Mouse (Mus musculus): ENCODE results near the gene Lamp1.

Gene Lamp1

DNA sequence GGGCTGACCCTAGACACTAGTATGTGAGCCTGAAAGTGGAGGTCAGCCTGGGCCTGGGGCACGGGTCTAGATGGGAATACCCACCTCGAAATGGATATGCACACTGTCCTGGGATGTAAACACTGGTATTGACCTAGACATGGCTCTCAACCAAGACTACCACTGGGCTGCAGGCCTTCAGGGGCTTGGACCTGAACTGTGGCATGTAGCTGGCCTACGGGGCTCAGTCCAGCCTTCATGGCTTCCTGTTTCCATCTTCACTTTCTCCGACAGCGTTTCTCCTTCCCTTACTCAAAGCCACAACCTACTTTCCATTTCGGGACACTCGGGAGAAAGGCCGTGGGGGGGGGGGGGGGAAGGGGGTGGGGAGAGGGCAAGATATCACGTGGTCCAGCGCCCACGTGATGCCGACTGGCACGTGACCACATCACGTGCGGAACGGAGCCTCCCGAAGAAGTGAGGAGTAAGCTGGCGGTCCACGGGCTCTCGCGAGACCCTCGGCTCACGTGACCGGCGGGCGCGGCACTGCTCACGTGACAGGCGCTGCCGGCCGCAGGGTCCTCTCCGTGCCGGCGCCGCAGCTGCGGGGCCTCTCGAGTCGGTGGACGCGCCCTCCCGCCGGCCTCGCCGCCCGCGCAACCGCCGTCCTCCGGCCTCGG is at the start of gene Lamp1:
Gene Lamp1 (plus strand): TSS at position 444 of the 659 bp plus-strand sequence.
- peak; percentile 100 for DNase-seq (ENCODE audit: low spot score in 2 of 2)

GRCm38 (mm10) chr8:13109416-13109960 is 49.5 kb upstream of the Lamp1 start:
- DNase-seq (ENCODE audit: low spot score in 2 of 2), result no peak

DNA sequence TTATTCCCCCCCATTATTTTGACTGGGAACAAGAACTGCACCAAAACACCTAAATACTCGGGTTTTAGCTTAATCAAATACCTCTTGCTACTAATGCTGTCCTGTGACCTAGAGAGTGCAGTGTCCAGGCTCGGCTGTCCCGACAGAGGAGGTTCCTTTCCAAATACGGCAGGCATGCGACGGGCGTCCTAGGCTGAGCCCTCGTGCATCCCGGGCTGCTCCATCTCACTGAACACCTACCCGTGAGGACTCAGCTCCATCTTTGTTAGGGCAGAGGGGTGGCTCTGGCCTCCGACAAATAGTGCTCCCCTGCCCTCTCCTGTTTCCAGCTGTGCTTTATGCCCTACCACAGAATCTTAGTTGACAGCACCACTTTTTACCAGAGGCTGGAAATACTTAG is 47.0 kb upstream of the Lamp1 start:
- DNase-seq (ENCODE audit: low spot score in 2 of 2), result no peak

- no peak for DNase-seq (ENCODE audit: low spot score in 2 of 2)
Observed at GRCm38 (mm10) chr8:13113232-13113631, 45.7 kb upstream of the Lamp1 start.

- no peak for DNase-seq (ENCODE audit: low spot score in 2 of 2)
Observed at GRCm38 (mm10) chr8:13117096-13117495, 41.9 kb upstream of the Lamp1 start.

GRCm38 (mm10) chr8:13118516-13118915 is 40.4 kb upstream of the Lamp1 start:
- DNase-seq (ENCODE audit: low spot score in 2 of 2), result no peak

- DNase-seq (ENCODE audit: low spot score in 2 of 2), result no peak
Observed at GRCm38 (mm10) chr8:13120882-13121665, 37.9 kb upstream of the Lamp1 start.

DNA sequence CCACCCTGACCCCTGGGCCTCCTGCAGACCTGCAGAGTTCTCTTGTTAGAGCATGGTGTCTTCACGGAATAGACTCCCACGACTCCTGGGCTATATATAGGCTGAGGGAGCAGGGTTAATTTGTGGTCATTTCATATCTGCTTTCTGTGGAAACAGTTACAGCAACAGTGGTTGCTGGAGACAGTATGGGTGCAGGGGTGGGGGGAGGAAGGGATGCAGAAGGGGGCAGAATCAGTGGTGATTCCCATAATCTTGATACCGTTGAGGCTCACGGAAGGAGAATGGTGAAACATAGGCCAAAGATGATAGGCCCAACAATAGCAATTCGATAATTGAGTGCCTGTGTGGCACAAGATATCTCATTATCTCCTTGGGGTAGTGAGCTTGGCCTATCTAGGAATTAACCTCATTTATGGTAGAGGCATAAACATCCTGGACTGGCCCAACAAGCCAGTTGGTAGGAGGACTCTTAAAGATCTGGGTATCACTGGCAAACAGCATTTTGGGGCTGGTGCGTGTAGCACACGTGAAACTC is 36.0 kb upstream of the Lamp1 start:
- no peak for DNase-seq (ENCODE audit: low spot score in 2 of 2)

DNA sequence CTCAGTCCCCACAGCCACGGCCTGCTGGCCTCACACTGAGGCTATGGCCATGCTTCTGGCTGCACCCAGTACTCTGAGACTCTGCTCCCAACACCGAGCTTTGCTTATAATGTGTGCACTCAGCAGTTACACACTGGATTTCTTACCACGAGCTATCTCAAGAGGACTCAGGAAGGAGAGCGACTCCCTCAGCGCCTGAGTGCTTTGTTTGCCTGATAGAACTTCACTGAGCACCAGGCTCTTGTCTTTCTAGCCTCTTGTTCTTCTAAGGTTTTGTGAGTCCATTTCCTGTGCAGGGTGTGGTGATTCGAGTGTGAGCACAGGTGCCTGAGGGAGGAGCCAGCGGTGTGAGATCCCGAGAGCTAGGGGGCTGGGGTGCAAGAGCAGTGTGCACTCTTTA is 34.1 kb upstream of the Lamp1 start:
- DNase-seq (ENCODE audit: low spot score in 2 of 2), result no peak

GRCm38 (mm10) chr8:13132220-13132619 is 26.7 kb upstream of the Lamp1 start:
- peak in 1 of 2 experiments; percentile 49 for DNase-seq (ENCODE audit: low spot score in 2 of 2)

- DNase-seq (ENCODE audit: low spot score in 2 of 2), result no peak
Observed at GRCm38 (mm10) chr8:13139641-13140182, 19.2 kb upstream of the Lamp1 start.

GRCm38 (mm10) chr8:13141681-13142080 is 17.3 kb upstream of the Lamp1 start:
- DNase-seq (ENCODE audit: low spot score in 2 of 2), result no peak

- no peak for DNase-seq (ENCODE audit: low spot score in 2 of 2)
Observed at GRCm38 (mm10) chr8:13148476-13148875, 10.5 kb upstream of the Lamp1 start.

DNA sequence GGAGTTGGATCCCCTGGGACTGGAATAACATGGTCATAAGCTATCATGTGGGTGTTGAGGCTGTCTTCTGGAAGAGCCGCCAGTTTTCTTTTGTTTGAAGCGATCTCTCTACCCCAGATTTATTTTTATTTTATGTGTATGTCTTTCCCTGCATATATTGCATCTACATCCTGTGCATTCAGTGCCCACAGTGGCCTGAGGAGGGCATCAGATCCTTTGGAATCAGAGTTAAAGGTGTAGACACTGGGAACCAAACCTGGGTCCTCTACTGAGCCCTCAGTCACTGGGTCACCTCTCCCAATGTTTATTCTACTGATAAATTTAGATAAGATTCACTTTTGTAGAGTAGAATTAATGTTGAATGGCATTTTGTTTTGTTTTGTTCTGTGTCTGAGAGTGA is 9.7 kb upstream of the Lamp1 start:
- DNase-seq (ENCODE audit: low spot score in 2 of 2), result no peak

DNA sequence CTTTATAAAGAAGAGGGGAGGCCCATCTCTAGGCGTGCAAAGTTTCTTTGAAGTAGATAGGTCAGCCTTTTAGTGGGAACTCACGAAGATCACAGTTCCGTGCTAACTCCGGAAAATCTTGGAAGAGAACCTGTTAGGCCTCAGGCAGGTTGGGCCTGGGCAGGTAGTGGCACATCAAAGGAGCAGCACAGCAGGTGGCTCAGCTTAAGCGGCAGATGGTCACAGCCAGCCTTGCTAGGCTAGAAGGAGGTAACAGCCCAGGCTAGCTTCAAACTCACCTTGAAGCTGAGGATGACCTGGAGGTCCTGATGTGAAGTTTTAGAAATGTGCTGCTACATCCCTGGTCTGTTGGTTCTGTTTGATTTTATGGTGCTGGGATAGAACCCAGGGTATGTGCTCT is 9.1 kb upstream of the Lamp1 start:
- no peak for DNase-seq (ENCODE audit: low spot score in 2 of 2)

DNA sequence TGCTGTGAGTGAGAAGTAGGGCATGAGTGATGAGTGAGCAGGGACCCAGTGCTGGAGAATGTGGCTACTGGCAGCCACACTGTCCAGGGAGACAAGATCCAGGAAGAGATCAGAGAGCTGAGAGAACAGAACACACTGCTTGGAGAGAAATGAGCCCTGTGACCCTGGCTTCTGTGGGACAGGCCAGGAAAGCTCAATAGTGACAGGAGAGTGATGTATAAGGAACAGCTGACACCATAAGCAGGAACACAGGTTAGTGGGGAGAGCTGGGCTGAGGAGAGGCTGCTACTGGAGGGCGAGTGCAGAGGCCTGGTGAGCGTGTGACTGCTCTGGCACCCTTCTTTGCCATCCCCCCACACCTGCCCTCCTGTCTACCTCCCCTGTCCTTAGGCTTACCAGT is 8.0 kb upstream of the Lamp1 start:
- no peak for DNase-seq (ENCODE audit: low spot score in 2 of 2)

GRCm38 (mm10) chr8:13154099-13154498 is 4.9 kb upstream of the Lamp1 start:
- DNase-seq (ENCODE audit: low spot score in 2 of 2), result no peak

DNA sequence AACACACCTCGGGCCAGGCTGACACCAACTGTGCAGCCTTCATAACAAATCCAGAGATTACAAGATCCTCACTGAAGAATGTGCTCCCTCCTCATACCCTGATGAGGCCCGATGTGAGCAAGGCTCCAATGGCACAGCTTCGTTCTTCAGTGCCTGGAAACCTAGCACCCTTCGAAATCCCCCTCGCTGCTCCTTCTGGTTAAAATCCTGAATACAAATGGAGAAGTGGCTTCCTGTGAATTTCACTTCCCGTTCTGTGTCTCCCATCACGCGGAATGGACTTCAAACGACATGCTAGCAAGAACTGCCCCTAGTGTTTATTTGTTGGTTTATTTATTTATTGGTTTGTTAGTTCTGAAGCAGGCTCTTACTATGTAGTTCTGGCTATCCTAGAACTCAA is 3.6 kb upstream of the Lamp1 start:
- no peak for DNase-seq (ENCODE audit: low spot score in 2 of 2)

DNA sequence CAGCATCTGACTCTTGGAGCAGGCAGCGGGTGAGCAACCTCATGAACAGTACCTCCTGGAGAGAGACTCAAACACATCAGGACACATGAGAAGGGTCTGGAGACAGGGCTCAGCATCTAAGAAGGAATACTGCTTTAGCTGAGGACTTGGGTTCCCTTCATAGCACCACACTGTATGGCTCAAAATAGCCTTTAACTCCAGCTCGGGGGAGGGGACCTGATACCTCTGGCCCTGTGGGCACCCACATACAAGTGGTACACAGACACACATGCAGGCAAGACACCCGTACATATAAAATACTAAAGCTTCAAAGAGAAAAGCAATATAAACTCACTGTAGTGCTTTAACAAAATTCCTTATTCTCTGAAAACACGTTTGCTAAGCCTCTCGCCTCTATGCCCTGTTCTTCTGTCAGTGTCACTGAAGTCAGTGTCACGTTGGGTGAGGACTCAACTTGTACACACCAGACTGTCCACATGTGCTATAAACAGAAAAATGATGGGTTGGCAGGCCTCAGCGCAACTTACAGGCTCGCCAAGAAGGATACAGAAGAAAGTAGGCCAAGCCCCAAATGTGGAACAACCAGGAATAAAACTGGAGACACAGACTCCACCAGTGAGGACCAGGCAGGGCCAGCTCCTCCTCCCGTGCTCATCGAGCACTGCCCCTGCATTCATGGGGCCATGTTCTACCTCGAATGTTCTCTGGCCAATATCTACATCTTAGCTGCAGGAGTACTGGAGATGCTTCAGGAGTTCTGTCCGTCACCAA is 2.4 kb upstream of the Lamp1 start:
- DNase-seq (ENCODE audit: low spot score in 2 of 2), result peak; percentile 47 to 75

DNA sequence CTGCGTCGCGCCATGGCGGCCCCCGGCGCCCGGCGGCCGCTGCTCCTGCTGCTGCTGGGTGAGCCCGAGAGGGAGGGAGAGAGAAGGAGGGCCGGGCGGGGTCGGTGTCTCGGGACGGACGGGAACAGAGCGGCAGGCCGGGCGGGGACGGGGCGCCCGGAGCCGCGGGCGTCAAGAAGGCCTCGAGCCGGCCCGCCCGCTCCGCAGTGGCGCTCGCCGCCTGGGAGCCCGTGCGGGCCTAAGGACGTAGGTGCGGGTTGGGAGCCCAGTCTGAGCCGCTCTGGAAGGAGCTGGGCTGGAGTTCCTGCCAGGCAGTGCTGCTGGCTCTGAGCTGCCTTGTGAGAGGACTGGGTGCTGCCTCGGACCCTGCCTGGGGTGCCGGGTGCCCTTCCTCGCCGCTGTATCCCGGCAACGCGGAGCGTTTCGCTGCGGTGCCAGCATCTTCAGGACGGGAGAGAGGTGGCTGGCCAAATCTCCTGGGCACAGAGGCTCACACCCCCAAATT is 468 bp downstream of the Lamp1 start:
- DNase-seq (ENCODE audit: low spot score in 2 of 2), result peak; percentile 44 to 52

DNA sequence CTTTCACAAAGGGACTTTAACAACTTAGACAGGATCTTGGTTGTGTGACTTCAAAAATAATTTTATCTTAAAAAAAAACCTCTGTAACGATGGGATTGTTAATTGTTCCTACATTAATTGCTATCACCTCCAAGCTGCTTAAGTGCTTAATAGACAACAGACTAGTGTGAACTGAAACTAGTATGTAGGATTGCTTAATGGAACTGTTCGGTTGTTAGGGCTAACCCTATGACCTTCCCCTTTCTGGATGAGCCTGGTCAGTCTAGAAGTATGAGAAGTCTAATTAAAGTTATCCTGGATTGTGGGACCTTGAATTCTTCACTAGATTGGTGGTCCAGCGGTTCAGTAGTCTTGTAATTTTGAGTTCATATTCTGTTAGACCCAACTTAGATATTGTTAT is 1.7 kb downstream of the Lamp1 start:
- DNase-seq (ENCODE audit: low spot score in 2 of 2), result no peak

GRCm38 (mm10) chr8:13162098-13162497 is 3.1 kb downstream of the Lamp1 start:
- DNase-seq (ENCODE audit: low spot score in 2 of 2), result no peak

Data from right cerebral cortex, postnatal 10 days (tissue).